Mouse (Mus musculus): ENCODE measurements around the gene Oma1. TPM values are rescaled to one million over a fixed set of nuclear protein-coding genes. Genes with fewer than 3 reads are reported as not detected.

Oma1 gene
- polyA plus RNA-seq, 1 experiment from 2014 or later = 15.5 TPM

GRCm38 (mm10) chr4:103410217-103410799 lies 96.7 kb downstream of the Oma1 start:
- no peak overlapping the region for H3K27ac ChIP-seq (replicated peaks)

More at GRCm38 (mm10) chr4:103410217-103410799, 96.7 kb downstream of the Oma1 start:
- Histone ChIP-seq H3K9ac (replicated peaks) (no peak overlapping the region), H3K4me2 (replicated peaks) (no peak overlapping the region), H3K27me3 (no peaks in the 10 kb centered on the region), H3K36me3 (no peaks in the 10 kb centered on the region), H3K4me1 (no peaks in the 10 kb centered on the region), H3K4me3 (no peak overlapping the region), H3K9me3 (no peaks in the 10 kb centered on the region)
- no peak for ATAC-seq (replicated peaks)
- 13% methylated on average over 4 of the region's 4 CpGs for WGBS

Other genes starting within 250 kb of the Oma1 start
- 36.4 and 38.0 TPM in 2 replicates for gene Mier1, start 199.4 kb upstream of the Oma1 start, polyA plus RNA-seq (2015; fragmentation: Nextera tagmentation; extraction: Ambion mirVana)
- 4.0 and 5.8 TPM in 2 replicates for gene Wdr78, start 199.3 kb upstream of the Oma1 start, polyA plus RNA-seq (2015; fragmentation: Nextera tagmentation; extraction: Ambion mirVana)
- gene Slc35d1, start 98.6 kb upstream of the Oma1 start, polyA plus RNA-seq (2015; fragmentation: Nextera tagmentation; extraction: Ambion mirVana) = 4.4 and 5.0 TPM in 2 replicates
- gene 4921539E11Rik, start 22.9 kb upstream of the Oma1 start, polyA plus RNA-seq (2015; fragmentation: Nextera tagmentation; extraction: Ambion mirVana) = not detected in 2 replicates

Data from forebrain, embryonic 15.5 days (tissue).